Mouse (Mus musculus) layer of hippocampus, adult 2 months (tissue): ENCODE results near the gene Tjap1. TPM values are rescaled to one million over a fixed set of nuclear protein-coding genes. Genes with fewer than 3 reads are reported as not detected.

Source experiments
- DNase-seq, 2 experiments: peaks; one replicate each; pipeline ENCODE4 v3.0.0; 2022; ENCODE audit warnings: low spot score in 2 of 2
- H3K27ac ChIP-seq: fragments of 200-600 bp; 2 replicates; pipeline ENCODE4 v1.8.1; 2022
- H3K4me3 ChIP-seq: fragments of 200-600 bp; 2 replicates; pipeline ENCODE4 v1.8.1; 2022; ENCODE audit warnings: mild to moderate bottlenecking
- CTCF ChIP-seq: fragments of 200-600 bp; conservative IDR thresholded peaks from 2 replicates; pipeline ENCODE4 v1.8.1; 2022; ENCODE audit warnings: antibody characterized with exemption, mild to moderate bottlenecking, moderate library complexity
- long read RNA-seq, 2 experiments: library from polyadenylated mRNA; stranded (forward); transcript quantifications; one replicate each; pipeline ENCODE4 v2.0.0; 2021; ENCODE audit warnings: borderline mapping rate in 2 of 2
- total RNA-seq, 2 experiments: library from RNA; stranded (reverse); gene quantifications; 2 replicates each; pipeline ENCODE4 v1.2.3; 2021

The Tjap1 gene
- total RNA-seq: 10 to 100 TPM; 54.0 to 56.7 TPM
- long read RNA-seq, experiment 1, partial matches to known transcripts: 5 of 25 reads
- long read RNA-seq, experiment 1, other reads (novel, unspliced or antisense): 20 of 25 reads
- long read RNA-seq, experiment 2, partial matches to known transcripts: 2 of 31 reads
- long read RNA-seq, experiment 2, other reads (novel, unspliced or antisense): 29 of 31 reads

DNA sequence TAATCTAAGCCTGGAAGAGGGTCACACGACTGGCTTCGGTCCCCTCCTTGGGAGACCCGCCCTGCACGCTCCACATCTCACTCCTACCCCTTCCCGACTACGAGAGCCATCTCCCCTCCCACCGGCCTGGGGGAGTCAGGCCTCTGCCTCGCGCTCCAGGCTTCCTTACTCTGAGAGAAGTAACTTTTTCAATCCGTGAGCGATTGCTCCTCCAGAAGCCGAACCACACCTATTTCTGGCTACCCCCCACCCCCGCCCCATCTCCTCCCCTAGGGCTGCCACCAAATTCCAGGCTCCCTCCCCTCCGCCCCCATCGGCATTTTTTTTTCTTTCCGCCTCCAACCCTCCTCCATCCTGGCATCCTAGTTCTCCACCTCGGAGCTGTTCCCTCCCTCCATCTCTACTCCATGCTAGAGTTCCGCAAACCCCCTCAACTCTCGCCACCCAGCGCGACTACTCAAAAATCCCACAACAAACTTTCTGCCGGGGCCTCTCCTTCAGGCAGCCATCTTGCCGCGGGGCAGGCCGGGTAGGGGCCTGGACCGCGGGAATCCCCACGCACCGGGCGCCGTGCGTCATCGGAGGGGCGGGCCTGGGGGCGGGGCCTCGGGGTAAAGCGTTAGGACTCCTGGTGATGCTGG is at the start of gene Tjap1:
TSS of gene Tjap1 (minus strand) at position 544 of the 641 bp plus-strand sequence.
- no peak for TF ChIP-seq CTCF
- DNase-seq: peak; percentile 82 to 91
- peak within 1 kb of the TSS; percentile 80 for H3K4me3 ChIP-seq
- H3K27ac ChIP-seq: peak within 1 kb of the TSS; percentile 78

DNA sequence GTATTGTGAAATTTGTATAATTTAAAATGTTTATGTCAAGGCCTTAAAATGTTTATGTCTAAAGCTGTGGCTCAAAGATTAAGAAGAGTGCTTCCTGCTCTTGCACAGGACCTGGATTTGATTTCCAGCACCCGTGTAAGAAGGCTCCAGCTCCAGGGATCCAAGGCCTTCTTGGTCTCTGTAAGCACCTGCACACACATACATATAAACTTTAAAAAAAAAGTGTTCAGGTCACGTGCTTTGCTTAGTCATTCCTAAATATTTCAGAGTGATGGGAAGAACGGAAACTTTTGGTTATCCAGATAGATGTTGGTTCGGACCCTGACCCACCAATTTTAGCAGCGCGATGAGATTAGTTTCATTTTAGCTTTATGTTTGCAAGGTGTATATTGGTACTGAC is 45.9 kb upstream of the Tjap1 start:
- H3K4me3 ChIP-seq: peak overlapping the region; percentile 84
- peak overlapping the region; percentile 94 for H3K27ac ChIP-seq
- TF ChIP-seq CTCF: no peak
- no peak for DNase-seq

DNA sequence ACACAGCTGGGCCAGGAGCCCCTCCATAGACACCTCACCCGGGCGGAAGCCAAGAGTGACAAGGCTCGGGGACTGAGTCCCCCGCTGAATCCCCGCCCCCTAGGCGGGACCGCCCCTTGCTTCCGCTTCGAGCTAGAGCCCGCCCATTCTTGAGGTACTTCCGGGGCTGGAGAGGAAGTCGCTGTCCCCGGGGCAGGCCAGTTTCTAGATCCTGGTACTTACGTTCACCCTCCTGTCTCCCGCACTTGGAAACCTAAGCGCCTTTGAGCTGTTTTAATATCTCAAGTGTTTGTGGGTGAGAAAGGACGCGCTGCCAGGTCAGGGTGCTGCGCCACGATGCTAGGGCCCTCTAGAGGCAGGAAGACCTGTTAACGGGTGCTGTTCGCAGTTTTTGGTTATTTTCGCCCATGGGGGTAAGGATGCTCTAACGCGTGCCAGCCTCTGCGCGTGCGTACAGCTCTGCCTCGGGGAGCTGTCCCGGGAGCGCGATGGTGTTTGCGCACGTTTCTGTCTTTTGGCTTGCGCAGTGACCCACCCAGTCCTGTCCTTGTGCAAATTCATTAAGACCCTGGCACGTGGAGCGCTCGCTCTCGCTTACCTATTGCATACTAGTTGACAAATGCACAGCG is 45.2 kb upstream of the Tjap1 start, which contains the start of gene Abcc10:
TSS of gene Abcc10 (minus strand) at position 447 of the 629 bp plus-strand sequence.
- peak within 1 kb of the TSS; percentile 84 for H3K4me3 ChIP-seq
- H3K27ac ChIP-seq: peak within 1 kb of the TSS; percentile 94
- peak; percentile 65 for TF ChIP-seq CTCF
- peak; percentile 96 for DNase-seq

GRCm38 (mm10) chr17:46327413-46327905 is 44.6 kb upstream of the Tjap1 start:
- Histone ChIP-seq H3K4me3 (peak overlapping the region; percentile 84), H3K27ac (peak overlapping the region; percentile 94)
- no peak for TF ChIP-seq CTCF
- DNase-seq: peak in 1 of 2 experiments; percentile 17

DNA sequence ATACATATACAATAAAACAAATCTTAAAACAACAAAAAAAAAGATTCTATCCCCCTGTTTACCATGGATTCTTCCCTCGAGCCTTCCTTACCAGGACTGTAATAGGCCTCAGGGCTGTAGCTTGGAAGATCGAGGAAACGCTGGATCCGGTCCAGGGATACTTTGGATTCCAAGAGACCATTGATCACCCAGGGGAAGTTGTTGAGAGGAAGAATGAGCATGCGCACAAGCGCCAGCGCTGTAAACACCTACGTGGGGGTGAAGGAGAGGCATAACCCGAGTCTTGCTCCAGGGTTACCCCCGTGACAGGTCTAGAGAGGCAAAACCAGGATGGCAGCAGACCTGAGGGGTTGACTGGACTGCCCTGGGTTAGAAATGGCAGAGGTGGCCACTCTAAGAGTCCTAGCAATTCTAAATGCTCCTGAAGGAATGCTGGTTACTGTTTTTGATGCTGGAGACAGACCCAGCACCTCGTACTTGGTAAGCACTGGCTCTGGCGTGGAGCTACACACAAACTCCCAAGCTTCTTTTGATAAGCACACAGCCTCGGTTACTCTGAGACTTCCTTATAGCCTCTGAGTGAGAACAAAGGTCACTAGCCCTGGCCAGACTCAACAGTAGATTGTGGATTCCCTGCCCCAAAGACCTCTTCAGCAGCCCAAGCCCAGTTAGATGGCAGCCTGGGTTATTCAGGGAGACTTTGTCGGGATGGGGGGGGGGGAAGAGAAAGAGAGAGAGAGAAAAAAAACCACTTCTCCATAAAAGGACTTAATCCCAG is 39.4 kb upstream of the Tjap1 start:
- Histone ChIP-seq H3K4me3 (no peak overlapping the region), H3K27ac (no peak overlapping the region)
- DNase-seq: no peak
- TF ChIP-seq CTCF: no peak

- no peak overlapping the region for H3K4me3 ChIP-seq
- H3K27ac ChIP-seq: no peak overlapping the region
- no peak for TF ChIP-seq CTCF
- DNase-seq: no peak
Measured at GRCm38 (mm10) chr17:46320492-46320891, 37.7 kb upstream of the Tjap1 start.

DNA sequence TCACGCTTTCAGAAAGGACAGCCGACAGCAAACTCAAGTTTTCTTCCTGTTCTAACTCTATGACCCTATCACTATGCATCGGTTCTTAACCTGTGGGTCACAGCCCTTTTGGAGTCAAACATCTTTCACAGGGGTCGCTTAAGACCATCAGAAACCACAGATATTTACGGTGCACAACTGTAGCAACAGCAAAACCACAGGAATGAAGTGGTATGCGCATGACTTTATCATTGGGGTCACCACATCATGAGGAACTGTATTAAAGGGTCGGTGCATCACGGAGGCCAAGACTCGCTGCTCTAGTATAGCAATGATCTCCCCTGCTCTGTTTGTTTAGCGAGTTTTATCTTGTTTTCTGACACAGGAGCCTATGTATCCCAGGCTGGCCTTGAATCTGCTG is 33.0 kb upstream of the Tjap1 start:
- H3K4me3 ChIP-seq: no peak overlapping the region
- no peak for TF ChIP-seq CTCF
- DNase-seq: no peak
- H3K27ac ChIP-seq: no peak overlapping the region

DNA sequence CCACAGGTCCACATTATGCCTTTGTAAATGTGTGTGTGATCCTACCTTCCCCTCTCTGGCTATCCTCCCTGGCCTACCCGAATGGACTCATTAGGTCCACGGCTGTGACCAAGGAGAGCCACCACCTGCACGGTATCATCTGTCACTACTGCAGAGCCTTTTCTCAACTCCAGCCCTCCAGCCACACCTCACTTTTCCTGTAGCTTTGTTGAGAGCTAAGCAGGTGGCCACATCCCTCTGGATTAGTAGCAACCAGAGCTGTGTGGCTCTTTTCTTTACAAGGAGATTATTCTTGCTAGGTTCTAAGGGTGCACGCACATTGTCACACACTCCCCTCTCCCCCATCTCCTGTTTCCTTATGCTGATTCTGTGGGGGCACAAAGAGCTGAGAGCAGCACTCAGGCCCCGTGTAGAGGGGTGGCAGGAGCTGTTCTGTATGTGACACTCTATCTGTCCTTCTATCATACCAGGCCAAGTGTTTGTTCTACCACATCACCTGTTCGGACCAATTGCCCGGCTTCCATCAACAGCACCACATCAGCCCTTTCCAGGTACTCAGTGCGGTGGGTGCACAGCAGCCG is 30.4 kb upstream of the Tjap1 start:
- Histone ChIP-seq H3K4me3 (no peak overlapping the region), H3K27ac (no peak overlapping the region)
- no peak for TF ChIP-seq CTCF
- no peak for DNase-seq

DNA sequence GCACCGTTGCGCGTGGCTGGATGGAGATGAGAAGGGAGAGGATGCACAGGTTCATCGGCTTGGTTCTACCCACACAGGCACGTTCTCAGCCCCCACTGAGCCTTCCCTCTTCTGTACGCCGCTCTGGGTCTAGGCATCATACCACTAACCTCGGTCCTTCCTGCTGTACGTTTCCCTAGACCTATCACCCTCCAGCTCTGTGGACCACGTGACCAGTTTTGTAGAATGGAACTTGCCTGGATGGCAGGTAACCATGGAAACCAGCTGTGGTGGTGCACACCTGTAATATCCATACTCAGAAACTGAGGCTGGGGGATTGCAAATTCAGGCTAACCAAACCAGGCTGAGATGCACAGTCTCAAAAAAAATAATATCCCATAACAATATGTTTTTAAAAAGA is 27.7 kb upstream of the Tjap1 start:
- no peak overlapping the region for H3K4me3 ChIP-seq
- DNase-seq: no peak
- TF ChIP-seq CTCF: no peak
- no peak overlapping the region for H3K27ac ChIP-seq

- no peak for DNase-seq
- no peak overlapping the region for H3K27ac ChIP-seq
- no peak for TF ChIP-seq CTCF
- H3K4me3 ChIP-seq: no peak overlapping the region
Measured at GRCm38 (mm10) chr17:46309835-46310234, 27.0 kb upstream of the Tjap1 start.

- no peak for DNase-seq
- Histone ChIP-seq H3K4me3 (no peak overlapping the region), H3K27ac (no peak overlapping the region)
- no peak for TF ChIP-seq CTCF
Measured at GRCm38 (mm10) chr17:46306956-46307355, 24.1 kb upstream of the Tjap1 start.

GRCm38 (mm10) chr17:46304184-46304583 is 21.4 kb upstream of the Tjap1 start:
- no peak for TF ChIP-seq CTCF
- no peak overlapping the region for H3K27ac ChIP-seq
- DNase-seq: no peak
- no peak overlapping the region for H3K4me3 ChIP-seq
